Mouse (Mus musculus): ENCODE data around the gene Gpatch2.

- TF ChIP-seq MYOD1 (IDR thresholded peaks at IDR 0.05; ENCODE audit: control insufficient read depth in 1 of 3, insufficient read length in 2 of 3, low read depth in 2 of 3) = no peak
- no peak for TF ChIP-seq TCF12 (IDR thresholded peaks at IDR 0.05; ENCODE audit: insufficient read depth, poor library complexity, severe bottlenecking)
- no peak for TF ChIP-seq MYOG (IDR thresholded peaks at IDR 0.05; ENCODE audit: control insufficient read depth in 1 of 3, insufficient read depth in 1 of 3, insufficient read length in 2 of 3, low read depth in 2 of 3)
- no peak for TF ChIP-seq E2F4 (IDR thresholded peaks at IDR 0.05; ENCODE audit: insufficient read depth)
- TF ChIP-seq MAX (IDR thresholded peaks at IDR 0.05; ENCODE audit: low read depth) = no peak
- no peak for TF ChIP-seq POLR2A (IDR thresholded peaks at IDR 0.05; ENCODE audit: insufficient read length, low read depth)
- TF ChIP-seq USF1 (IDR thresholded peaks at IDR 0.05; ENCODE audit: low read depth) = no peak
- no peak for TF ChIP-seq CEBPB (IDR thresholded peaks at IDR 0.05; ENCODE audit: insufficient read depth, poor library complexity, severe bottlenecking)
- no peak for TF ChIP-seq SRF (IDR thresholded peaks at IDR 0.05; ENCODE audit: control insufficient read depth, insufficient read length, low read depth)
Measured at GRCm38 (mm10) chr1:187346923-187347322, 131.6 kb downstream of the Gpatch2 start.

Data from myocyte (in vitro differentiated cells).